Mouse (Mus musculus) liver, embryonic 15.5 days (tissue): Measurements from ENCODE around the gene Camsap3. TPM values are rescaled to one million over a fixed set of nuclear protein-coding genes. Genes with fewer than 3 reads are reported as not detected.
"Not testable (repeated sequence)": the region's sequence is repeated elsewhere in the genome, so short reads cannot be mapped to it uniquely, and the experiment has no call there.

Experiments
- ATAC-seq: fragments of 200-750 bp; cut with Nextera tagmentation; 2 replicates; pipeline ENCODE4 v1.8.0; 2017; ENCODE audit warnings: moderate number of reproducible peaks, mild to moderate bottlenecking, moderate library complexity; ENCODE audit not compliant: insufficient read depth
- H3K27ac ChIP-seq: fragments of 300-500 bp; sonication (generic); replicated peaks from 2 replicates; pipeline ENCODE4 v1.5.1; 2015; ENCODE audit warnings: mild to moderate bottlenecking, inconsistent platforms
- H3K27me3 ChIP-seq: fragments of 300-500 bp; sonication (generic); 2 replicates; pipeline ENCODE4 v1.6.1; 2015; ENCODE audit warnings: mild to moderate bottlenecking, inconsistent platforms
- H3K36me3 ChIP-seq: fragments of 300-500 bp; sonication (generic); replicated peaks from 2 replicates; pipeline ENCODE4 v1.6.1; 2015; ENCODE audit warnings: moderate library complexity, mild to moderate bottlenecking, inconsistent platforms
- H3K4me1 ChIP-seq: fragments of 300-500 bp; sonication (generic); replicated peaks from 2 replicates; pipeline ENCODE4 v1.6.1; 2015; ENCODE audit warnings: inconsistent platforms
- H3K4me2 ChIP-seq: fragments of 300-500 bp; sonication (generic); 2 replicates; pipeline ENCODE4 v1.6.1; 2015; ENCODE audit warnings: moderate library complexity, mild to moderate bottlenecking, inconsistent platforms
- H3K4me3 ChIP-seq: fragments of 300-500 bp; sonication (generic); replicated peaks from 2 replicates; pipeline ENCODE4 v1.5.1; 2015; ENCODE audit warnings: mild to moderate bottlenecking, inconsistent platforms
- H3K9ac ChIP-seq: fragments of 300-500 bp; sonication (generic); 2 replicates; pipeline ENCODE4 v1.6.1; 2015; ENCODE audit warnings: moderate library complexity, mild to moderate bottlenecking, inconsistent platforms
- H3K9me3 ChIP-seq: fragments of 300-500 bp; sonication (generic); replicated peaks from 2 replicates; pipeline ENCODE4 v1.6.1; 2016; ENCODE audit warnings: inconsistent platforms
- WGBS: fragments of 180-500 bp; shearing (Covaris S2); methylation state at CpG from one replicate; pipeline ENCODE4 v1.1.7; 2015; ENCODE audit warnings: mixed read lengths; ENCODE audit not compliant: insufficient replicate concordance; 5-methylcytosine and 5-hydroxymethylcytosine counted together
- polyA plus RNA-seq: library from polyadenylated mRNA; unstranded; fragments of >200 nt; fragmentation: Nextera tagmentation; extraction: Ambion mirVana; gene quantifications from 2 replicates; pipeline ENCODE4 v1.2.1, GENCODE M21; 2015

The Camsap3 gene
- polyA plus RNA-seq, 1 experiment from 2014 or later, result 1.9 TPM

DNA sequence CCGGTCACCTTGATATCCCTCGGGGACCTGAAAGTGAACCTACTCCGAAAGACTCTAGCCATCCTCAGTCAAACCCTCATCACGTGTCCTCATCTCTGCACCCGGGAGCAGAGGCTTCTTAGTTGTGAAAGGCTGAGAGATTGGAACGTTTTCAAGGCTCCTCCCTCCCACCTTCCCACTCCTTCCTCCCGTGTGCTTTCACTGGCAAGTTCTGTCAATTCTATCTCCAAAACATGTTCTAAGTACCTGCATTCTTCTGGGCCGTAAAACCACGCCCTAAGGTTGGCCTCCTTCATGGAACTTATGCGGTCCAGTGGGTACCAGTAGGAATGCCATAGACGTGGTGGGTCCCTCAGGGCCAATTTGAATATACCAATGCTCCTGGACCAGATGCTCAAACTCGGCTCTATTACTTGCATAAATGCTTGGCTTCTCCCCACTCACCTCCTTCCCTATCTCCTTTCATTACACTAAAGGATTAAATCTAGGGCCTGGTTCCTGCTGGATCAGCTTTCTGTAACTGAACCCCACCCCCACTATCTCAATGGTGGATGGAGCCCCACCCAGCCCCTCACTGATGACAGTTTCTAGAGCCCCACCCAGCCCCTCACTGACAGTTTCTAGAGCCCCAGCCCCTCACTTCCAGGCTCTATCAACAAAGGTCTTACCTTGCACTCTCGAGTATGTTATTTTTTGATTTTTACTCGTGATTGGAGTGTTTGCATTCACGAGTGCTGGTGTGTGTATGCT, 10.7 kb upstream of the Camsap3 start:
- Histone ChIP-seq H3K27ac (no peak overlapping the region), H3K4me3 (no peak overlapping the region), H3K9ac (no peak overlapping the region), H3K27me3 (no peaks in the 10 kb centered on the region), H3K36me3 (no peaks in the 10 kb centered on the region), H3K4me2 (no peak overlapping the region), H3K4me1 (peaks cover 7% of the 10 kb centered on the region; the same call in 1 of the 2 replicates), H3K9me3 (no peaks in the 10 kb centered on the region)
- 59% methylated on average over 15 of the region's 15 CpGs for WGBS
- ATAC-seq, result no peak

DNA sequence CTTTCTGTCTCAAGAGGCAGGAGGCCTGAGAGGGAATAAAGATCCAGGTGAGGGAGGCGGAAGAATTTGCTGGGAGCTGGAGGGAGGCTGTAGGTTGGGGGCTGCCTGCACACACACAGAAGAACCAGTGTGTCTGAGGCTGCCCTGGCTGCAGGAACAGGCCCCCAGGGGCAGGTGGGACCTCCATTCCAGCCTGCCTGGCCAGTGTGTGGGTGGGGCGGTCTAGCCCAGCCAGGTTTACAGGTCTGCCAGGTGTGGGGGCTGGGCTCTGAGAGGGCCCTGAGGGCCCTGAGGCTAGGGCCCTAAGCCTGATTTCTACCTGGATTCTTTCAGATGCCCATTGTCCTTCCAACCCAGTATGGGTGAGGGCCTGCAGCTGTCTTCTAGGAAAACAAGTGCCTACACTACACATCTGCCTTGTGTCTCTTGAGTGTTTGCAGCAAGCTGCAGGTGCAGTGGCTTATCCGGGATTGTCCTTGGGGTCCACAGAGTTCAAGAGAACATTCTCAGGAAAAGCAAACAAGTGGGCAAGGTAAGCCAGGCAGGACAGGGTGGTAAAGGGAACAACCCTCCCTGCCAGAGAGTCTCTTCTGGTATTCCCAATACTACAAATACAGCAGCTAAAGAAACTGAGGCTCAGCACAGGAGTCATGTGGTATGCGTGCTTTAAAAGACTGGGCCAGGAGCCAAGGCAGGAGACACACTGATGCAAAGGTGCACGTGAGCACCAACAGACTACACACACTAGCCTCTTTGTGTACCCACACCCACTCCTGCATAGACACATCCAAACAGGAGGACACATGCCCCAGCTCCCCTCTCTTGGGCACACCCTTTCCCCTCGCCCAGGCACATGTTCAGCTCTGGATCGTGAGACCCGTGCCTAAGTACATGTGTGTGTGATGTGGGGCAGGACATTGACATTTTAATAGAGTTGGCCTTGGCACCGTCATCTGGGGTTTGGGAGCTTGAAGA, 7.4 kb upstream of the Camsap3 start:
- H3K27ac ChIP-seq, result no peak overlapping the region
- no peaks in the 10 kb centered on the region for H3K9me3 ChIP-seq
- H3K4me2 ChIP-seq, result no peak overlapping the region
- no peaks in the 10 kb centered on the region for H3K27me3 ChIP-seq
- H3K9ac ChIP-seq, result no peak overlapping the region
- peaks cover 7% of the 10 kb centered on the region; the same call in 1 of the 2 replicates for H3K4me1 ChIP-seq
- no peak overlapping the region for H3K4me3 ChIP-seq
- ATAC-seq, result peak; percentile 13; the same call in 1 of the 2 replicates
- no peaks in the 10 kb centered on the region for H3K36me3 ChIP-seq
- 69% methylated on average over 9 of the region's 9 CpGs for WGBS

DNA sequence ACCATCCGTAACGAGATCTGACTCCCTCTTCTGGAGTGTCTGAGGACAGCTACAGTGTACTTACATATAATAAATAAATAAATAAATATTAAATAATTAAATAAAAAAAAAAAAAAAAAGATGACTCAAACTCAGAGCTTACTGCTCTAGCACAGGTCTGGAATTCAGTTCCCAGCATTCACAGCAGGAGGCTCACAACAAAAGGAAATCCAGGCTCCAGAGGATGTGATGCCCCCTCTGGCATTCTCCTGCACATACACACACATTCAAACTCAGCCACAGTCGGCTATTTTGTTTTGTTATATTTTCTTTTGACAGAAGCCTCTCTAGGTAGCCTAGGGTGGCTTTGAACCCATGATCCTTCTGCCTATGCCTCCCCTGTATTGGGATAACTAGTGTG, 5.1 kb upstream of the Camsap3 start:
- H3K27ac ChIP-seq, H3K9me3 ChIP-seq, H3K4me3 ChIP-seq, ATAC-seq, H3K36me3 ChIP-seq, H3K4me2 ChIP-seq, H3K27me3 ChIP-seq, H3K9ac ChIP-seq: not testable (repeated sequence)
- H3K4me1 ChIP-seq, result peaks cover 13% of the 10 kb centered on the region
- 72% methylated on average over 3 of the region's 3 CpGs for WGBS

DNA sequence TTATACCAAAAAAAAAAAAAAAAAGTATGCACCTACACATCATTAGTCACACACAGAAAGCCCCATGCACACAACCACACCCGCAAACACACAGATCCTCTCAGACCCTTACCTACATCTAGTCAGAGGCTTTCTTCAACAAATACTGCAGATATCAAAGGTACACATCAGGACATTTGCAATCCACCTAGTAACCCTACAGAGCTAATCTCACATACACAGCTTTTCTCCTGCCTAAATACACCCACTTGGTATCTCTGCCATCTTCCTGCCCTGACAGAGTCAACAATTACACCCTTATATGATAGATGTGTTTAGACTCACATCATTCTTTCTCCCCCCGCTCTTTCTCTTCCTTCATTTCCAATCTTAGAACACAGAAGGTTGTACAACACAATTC, 641 bp upstream of the Camsap3 start:
- peaks cover 15% of the 10 kb centered on the region for H3K27me3 ChIP-seq
- no peaks in the 10 kb centered on the region for H3K36me3 ChIP-seq
- 34% methylated on average over 2 of the region's 2 CpGs for WGBS
- peak overlapping the region; percentile 96 for H3K4me2 ChIP-seq
- H3K9me3 ChIP-seq, result no peaks in the 10 kb centered on the region
- no peak overlapping the region for H3K9ac ChIP-seq
- H3K27ac ChIP-seq, result no peak overlapping the region
- no peak overlapping the region for H3K4me3 ChIP-seq
- ATAC-seq, result peak; percentile 56; the same call in 1 of the 2 replicates
- H3K4me1 ChIP-seq, result peaks cover 26% of the 10 kb centered on the region

DNA sequence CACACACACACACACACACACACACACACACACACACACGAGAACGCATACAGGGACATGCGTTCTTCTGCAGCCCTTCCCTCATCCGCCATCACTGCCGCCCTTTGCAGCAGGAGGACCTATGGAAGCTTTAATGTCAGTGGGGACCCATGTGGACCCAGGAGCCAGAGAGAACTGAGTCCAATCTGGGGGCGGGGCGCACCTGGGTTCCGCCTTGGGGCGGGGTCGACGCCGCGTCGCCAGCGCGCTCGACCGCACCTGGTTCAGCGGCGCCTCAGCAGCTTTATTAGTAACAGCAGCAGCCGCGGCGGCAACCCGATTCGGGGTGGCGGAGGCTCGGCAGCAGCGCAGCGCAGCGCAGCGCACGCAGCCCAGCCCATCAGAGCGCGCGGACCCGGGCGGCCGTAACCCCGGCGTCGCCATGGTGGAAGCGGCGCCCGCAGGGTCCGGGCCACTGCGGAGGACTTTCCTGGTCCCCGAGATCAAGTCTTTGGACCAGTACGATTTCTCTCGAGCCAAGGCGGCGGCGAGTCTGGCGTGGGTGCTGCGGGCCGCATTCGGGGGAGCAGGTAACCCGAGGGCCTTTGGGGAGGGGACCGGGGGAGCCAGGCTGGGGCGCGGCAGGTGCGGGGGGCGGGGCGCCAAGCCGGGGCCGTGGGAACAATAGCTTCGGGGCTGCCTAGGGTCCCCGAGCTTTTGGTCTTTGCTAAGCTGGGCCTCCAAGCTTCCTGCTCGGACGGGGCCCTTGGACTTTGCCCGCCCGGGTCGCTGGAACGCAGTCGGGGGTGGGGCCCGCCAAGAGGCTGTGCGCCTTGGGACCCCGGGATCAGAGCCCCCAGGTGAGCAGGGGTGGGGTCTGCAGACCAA, 531 bp downstream of the Camsap3 start:
- Histone ChIP-seq H3K27ac (peak overlapping the region; percentile 60), H3K4me1 (peaks cover 26% of the 10 kb centered on the region)

DNA sequence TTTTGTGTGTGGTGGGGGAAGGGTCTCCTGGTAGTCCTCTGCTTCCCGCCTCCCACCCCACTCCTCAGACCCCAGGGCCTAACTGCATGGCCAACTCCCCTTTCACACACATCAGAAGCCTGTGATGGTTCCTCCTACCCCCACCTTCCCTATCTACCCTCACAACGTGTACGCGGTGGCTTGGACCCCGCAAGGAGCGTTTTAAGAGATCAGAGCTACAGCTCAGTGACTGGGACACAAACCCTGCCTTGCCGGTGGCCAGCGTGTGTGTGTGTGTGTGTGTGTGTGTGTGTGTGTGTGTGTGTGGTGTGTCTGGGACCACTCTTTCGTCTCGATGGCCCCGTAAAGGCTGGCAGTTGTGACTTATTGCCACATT, 1.2 kb downstream of the Camsap3 start:
- H3K4me1 ChIP-seq, result peaks cover 26% of the 10 kb centered on the region
- H3K4me2 ChIP-seq, result peak overlapping the region; percentile 96
- no peak overlapping the region for H3K27ac ChIP-seq
- H3K9me3 ChIP-seq, result no peaks in the 10 kb centered on the region
- H3K27me3 ChIP-seq, result peaks cover 15% of the 10 kb centered on the region
- H3K4me3 ChIP-seq, result peak overlapping the region; percentile 66
- WGBS, result 13% methylated on average over 11 of the region's 11 CpGs
- ATAC-seq, result no peak; the same call in 1 of the 2 replicates
- H3K36me3 ChIP-seq, result no peaks in the 10 kb centered on the region
- H3K9ac ChIP-seq, result peak overlapping the region; percentile 60

More for the DNA sequence above, 531 bp downstream of the Camsap3 start:
- H3K36me3 ChIP-seq, result no peaks in the 10 kb centered on the region
- peak overlapping the region; percentile 60 for H3K9ac ChIP-seq
- peak; percentile 73 for ATAC-seq
- H3K4me3 ChIP-seq, result peak overlapping the region; percentile 66
- H3K27me3 ChIP-seq, result peaks cover 15% of the 10 kb centered on the region
- H3K4me2 ChIP-seq, result peak overlapping the region; percentile 96
- WGBS, result 1% methylated on average over 77 of the region's 77 CpGs
- no peaks in the 10 kb centered on the region for H3K9me3 ChIP-seq

DNA sequence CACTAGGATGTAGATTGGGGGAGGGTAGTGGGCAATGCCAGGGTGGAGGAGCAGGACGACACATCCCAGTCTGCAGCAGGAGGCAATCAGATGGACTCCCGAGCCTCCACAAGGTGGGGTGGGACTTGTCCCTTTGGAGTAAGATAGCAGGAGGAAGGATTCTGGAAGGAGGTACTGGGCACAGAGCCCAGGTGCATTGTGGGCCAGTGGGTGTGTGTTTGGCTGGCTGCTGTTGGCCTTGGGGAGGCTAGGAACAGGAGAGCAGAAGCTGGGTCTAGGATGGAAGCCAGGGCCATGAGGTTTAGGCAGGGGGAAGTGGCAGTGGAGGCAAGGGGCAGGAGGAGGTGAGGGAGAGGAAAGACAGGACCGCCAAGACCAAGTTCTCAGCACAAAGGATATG, 6.4 kb downstream of the Camsap3 start:
- Histone ChIP-seq H3K4me1 (no peaks in the 10 kb centered on the region; the same call in 1 of the 2 replicates), H3K9ac (no peak overlapping the region), H3K4me3 (no peak overlapping the region), H3K27ac (no peak overlapping the region), H3K9me3 (no peaks in the 10 kb centered on the region), H3K36me3 (0 out of 2 replicates have a peak, but pooled peaks cover 2% of the 10 kb centered on the region), H3K27me3 (no peaks in the 10 kb centered on the region), H3K4me2 (no peak overlapping the region)
- WGBS, result 34% methylated on average over 3 of the region's 3 CpGs
- no peak for ATAC-seq

DNA sequence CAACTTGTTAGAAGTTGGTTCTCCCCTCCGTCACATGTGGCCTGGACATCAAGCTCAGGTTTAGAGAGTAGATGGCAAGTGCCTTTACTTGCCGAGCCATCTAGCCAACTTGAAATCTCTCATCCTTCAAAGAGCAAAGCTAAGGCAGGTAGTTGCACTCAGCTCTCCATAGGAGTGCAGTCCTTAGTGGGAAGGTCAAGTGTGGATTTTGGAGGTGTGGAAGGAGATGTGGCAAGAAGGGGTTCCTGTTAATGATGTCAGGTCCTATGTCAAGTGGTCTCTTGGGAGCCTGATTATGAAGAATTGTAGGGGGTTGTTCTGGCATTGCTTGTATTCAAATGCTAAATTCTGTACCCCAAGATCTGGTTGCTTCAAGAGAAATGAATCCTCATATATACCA, 7.4 kb downstream of the Camsap3 start:
- H3K36me3 ChIP-seq, result 0 out of 2 replicates have a peak, but pooled peaks cover 2% of the 10 kb centered on the region
- no peak overlapping the region for H3K4me3 ChIP-seq
- no peaks in the 10 kb centered on the region for H3K9me3 ChIP-seq
- no peaks in the 10 kb centered on the region; the same call in 1 of the 2 replicates for H3K4me1 ChIP-seq
- H3K9ac ChIP-seq, result no peak overlapping the region
- 64% methylated on average over 2 of the region's 2 CpGs for WGBS
- no peaks in the 10 kb centered on the region for H3K27me3 ChIP-seq
- ATAC-seq, result no peak
- no peak overlapping the region for H3K27ac ChIP-seq
- no peak overlapping the region for H3K4me2 ChIP-seq

DNA sequence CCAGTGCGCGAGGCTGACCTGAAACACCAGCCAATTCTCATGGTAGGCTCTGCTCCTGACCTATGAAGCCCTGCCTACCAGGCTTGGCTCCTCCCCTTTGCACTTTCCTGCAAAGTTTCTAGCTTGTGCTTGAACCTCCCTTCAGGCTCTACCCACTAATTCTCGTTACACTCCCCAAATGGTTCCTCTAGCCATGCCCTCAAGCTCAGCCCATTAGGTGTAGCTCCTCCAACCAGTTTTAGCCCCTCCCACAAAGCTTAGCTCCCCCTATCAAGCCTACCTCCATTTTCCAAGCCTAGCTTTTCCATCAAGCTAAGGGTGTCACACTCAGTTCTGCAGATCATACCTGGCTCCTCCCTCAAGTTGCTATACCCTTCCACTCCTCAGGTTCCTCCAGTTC, 11.0 kb downstream of the Camsap3 start:
- Histone ChIP-seq H3K4me1 (no peaks in the 10 kb centered on the region), H3K27ac (no peak overlapping the region), H3K4me2 (no peak overlapping the region), H3K9ac (no peak overlapping the region), H3K4me3 (no peak overlapping the region), H3K36me3 (0 out of 2 replicates have a peak, but pooled peaks cover 2% of the 10 kb centered on the region), H3K9me3 (no peaks in the 10 kb centered on the region), H3K27me3 (no peaks in the 10 kb centered on the region)
- 69% methylated on average over 3 of the region's 3 CpGs for WGBS
- ATAC-seq, result no peak

DNA sequence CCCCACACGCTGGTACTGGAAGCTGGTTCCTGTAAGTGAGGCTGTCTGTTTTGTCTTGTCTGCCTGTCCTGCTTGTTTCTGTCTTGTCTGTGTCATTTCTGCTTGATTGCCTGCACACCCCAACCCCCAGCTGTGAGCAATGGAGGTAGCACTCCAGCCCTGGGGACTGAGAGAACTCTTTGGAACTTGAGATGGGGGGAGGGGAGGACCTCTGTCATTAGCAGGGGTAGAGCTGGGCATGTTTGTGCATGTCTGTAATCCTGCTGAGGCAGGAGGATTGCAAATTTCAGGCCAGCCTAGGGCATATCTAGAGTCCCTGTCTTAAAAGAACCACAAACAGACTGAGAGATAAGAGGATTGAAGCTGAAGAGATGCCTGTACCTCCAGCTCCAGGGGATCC, 12.1 kb downstream of the Camsap3 start:
- no peak overlapping the region for H3K9ac ChIP-seq
- 68% methylated on average over 1 of the region's 1 CpGs for WGBS
- no peak overlapping the region for H3K4me2 ChIP-seq
- H3K4me3 ChIP-seq, result no peak overlapping the region
- ATAC-seq, result no peak
- H3K36me3 ChIP-seq, result 0 out of 2 replicates have a peak, but pooled peaks cover 2% of the 10 kb centered on the region
- H3K27ac ChIP-seq, result no peak overlapping the region
- H3K9me3 ChIP-seq, result no peaks in the 10 kb centered on the region
- no peaks in the 10 kb centered on the region for H3K27me3 ChIP-seq
- no peaks in the 10 kb centered on the region for H3K4me1 ChIP-seq
